Mouse (Mus musculus): ENCODE data around the gene Stk33.

DNA sequence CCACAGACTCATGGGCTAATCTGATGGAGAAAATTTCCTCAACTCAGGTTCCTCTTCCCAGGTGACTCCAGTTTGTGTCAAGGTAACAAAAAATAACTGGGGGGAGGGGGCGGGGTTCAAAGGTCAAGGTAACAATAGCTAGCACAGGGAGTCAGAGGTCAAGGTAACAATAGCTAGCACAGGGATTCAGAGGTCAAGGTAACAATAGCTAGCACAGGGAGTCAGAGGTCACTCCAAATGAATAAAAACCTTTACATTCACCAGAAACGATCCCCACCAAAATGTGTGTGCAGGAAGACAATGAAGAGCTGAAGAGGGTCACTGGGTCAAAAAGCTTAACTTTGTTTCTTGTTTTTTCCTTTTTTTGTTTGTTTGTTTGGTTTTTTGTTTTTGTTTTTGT lies 9.2 kb upstream of the Stk33 start:
- no peak for TF ChIP-seq CTCF (IDR thresholded peaks at IDR 0.05; ENCODE audit: low read depth)
- TF ChIP-seq EP300 (IDR thresholded peaks at IDR 0.05; ENCODE audit: low read depth) = no peak

Measured in liver, postnatal 0 days (tissue).